Mouse (Mus musculus) embryo, embryonic 10.5 days (tissue): Measurements from ENCODE around the gene Olfr1264.

Experiments
- DNase-seq: peaks from one replicate; pipeline ENCODE4 v3.0.0-alpha.2; 2015; ENCODE audit warnings: low spot score

Olfr1264 gene

DNA sequence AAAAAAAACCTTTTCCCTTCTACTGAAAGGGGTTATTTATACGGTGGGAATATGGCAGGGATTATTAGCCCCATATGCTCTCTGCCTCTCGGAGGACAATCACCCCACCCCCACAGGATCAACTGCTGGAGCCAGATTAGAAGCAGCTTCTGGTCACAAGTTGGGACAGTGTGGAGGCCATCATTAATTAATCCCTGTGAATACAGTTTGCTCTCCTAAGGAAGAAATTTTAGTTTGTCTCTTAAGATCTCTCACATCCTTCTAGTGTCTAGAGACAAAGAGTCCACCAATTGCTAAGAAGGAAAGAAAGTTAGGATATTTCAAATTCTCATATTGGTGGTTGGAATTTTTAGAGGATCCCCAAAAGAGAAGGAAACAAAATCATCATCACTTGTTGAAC, at the start of gene Olfr1264:
Gene Olfr1264 (minus strand): TSS at position 101 of the 400 bp plus-strand sequence.
- DNase-seq: no peak

DNA sequence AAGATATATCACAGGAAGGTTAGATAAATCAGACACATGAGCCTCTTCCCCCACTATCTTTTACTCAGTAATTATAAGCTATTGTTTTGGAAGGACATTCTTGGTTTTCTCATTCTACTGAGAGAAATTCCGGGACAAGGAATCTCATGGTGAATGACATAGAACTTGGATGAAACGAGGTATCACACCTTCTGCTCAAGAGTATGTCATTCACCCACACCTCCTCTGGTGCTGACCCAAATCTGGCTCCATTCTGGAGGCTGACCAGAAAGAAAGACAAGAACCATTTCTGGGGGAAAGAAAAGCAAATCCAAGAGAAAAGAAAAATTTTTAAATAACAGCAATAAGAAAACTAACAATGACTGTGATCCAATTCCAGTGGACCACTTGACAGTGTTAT, 44.7 kb upstream of the Olfr1264 start:
- DNase-seq: no peak

DNA sequence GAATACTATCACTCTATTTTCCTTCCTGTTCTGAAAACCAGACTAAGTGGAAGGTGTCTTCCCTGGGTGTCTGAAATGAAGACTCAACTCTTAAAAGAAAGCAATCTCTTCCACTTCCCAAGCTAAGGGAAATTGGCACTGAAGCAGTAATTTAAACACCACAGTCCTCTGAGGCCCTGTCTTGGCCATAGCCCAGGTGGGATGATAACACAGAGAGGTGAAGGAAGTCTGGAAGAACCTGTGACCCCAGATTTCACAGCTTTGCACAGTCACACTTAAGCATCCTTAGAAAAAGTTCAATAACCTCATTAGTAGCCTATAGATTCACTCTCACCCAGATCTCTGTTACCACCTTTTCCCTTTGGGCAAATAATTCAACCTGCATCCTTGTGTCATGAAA, 38.1 kb upstream of the Olfr1264 start, which contains the start of gene Olfr140:
Gene Olfr140 (minus strand): TSS at position 101 of the 400 bp plus-strand sequence.
- no peak for DNase-seq

DNA sequence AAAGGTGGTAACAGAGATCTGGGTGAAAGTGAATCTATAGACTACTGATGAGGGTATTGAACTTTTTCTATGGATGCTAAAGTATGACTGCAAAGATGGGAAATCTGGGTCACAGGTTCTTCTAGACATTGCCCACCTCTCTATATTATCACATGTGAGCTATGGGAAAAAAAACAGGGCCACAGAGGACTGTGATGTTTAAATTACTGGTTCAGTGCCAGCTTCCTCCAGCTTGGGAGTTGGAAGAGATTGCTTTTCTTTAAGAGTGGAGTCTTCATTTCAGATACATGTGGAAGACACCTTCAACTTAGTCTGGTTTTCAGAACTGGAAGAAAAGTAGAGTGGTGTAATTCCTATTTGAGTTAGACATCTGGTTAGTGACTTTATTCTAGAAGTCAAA, 9.7 kb upstream of the Olfr1264 start, which contains the start of gene Olfr1265:
Gene Olfr1265 (plus strand): TSS at position 301 of the 400 bp plus-strand sequence.
- DNase-seq: no peak

DNA sequence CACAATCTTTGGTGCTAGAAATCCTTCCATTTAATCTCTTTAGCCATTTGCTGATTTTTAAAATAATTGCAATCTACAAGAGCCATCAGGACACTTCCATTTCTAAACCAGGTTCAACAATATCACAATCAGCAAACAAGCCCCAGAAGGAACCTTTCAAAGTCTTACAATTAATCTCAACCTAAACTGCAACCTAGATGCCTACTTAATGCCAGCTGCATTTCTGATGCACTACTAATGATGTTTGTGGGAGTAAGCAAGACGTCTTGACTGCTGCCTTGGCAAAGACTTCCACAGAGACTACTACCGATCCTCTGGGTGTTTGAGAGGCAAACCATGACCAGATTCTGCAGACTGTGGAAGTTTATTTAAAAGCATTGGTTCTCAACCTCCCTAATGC, 13.5 kb downstream of the Olfr1264 start, which contains the start of gene Olfr1263:
Gene Olfr1263 (plus strand): TSS at position 301 of the 400 bp plus-strand sequence.
- no peak for DNase-seq

DNA sequence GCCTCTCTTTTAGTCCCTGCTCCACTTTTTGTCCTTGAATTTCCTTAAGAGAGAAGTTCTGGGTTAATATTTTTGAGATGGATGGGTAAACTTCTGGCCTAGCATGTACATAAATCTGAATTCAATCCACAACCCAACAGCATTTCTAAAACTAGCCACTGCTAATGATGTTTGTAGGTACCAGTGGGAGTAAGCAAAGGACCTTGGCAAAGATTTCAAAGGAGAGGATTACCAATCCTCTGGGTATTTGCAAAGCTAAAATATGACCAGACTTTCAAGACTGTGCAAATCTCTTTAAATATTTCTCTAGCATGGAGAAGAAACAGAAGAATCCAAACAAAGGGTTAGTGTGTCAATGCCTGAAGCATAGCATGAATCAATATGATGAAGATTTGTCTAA, 25.5 kb downstream of the Olfr1264 start, which contains the start of gene Olfr1262:
Gene Olfr1262 (plus strand): TSS at position 301 of the 400 bp plus-strand sequence.
- no peak for DNase-seq

DNA sequence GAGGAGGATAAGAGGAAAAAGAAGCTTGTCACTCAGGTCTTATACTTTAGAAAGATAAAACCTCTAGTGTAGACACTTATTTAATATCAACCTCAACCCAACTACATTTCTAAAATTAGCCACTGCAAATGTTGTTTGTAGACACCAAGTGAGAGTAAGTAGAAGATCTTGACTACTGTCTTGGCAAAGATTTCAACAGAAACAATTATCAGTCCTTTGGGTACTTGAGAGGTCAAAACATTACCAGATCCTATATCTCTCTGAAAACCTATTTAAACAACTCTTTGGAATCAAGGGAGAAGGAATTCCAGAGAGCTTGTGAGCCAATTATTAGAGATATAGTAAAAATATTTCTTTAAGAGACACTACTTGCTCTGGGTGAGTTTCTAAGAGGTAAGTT, 34.5 kb downstream of the Olfr1264 start, which contains the start of gene Olfr1261:
Gene Olfr1261 (plus strand): TSS at position 301 of the 400 bp plus-strand sequence.
- no peak for DNase-seq

DNA sequence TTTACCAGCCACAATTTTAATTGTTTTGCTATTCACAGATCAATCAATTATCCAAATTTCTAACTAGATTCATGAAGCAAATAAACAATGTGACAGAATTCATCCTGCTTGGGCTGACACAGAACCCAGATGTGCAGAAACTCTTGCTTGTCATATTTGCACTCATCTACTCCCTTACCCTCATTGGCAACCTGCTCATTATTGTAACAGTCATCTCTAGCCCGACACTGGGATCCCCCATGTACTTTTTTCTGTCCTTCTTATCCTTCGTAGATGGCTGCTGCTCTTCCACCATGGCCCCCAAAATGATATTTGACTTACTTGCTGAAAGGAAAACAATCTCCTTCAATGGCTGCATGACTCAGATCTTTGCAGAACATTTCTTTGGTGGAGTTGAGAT, 47.7 kb downstream of the Olfr1264 start:
- no peak for DNase-seq

DNA sequence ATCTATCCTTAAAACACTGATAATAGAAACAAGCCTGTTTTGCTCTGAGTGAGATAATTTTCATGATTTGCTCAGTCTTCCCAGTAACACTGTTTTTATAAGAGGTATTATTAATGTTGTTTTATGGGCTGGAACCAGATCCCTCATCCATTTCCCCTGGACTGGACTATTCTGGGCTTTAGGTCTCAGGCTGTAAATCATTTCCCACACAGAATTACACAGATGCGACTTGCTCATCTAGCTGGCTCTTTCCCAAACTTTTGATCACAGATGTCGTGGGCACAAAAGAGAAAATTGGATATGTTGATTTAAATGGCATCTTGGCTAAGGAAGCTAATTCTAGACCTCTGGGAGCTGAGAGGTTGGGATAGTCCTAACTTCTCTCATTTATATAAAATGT, 51.2 kb downstream of the Olfr1264 start, which contains the start of gene Olfr1260:
Gene Olfr1260 (plus strand): TSS at position 157 of the 400 bp plus-strand sequence.
- DNase-seq: no peak
